26 mouse cellular contexts compared by ENCODE assay signal in the genomic region with DNA sequence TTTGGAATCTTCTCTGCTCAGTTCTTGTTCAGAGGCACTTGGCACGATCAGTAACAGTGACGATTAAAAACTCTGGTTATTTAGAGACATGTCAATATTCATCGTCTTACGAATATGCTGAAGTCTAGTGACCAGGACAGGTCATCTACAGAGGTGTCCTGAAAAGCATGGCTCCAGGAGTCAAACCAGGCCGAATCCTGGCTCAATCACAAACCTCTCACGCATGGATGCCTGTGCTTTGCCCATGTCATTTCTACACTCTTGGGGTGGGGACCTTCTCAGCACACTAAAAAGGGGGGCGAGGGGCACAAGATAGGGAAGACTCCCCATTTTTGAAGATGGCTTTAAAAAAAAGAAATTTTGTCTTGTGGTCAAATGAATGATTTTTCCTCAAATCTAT.
A peak's percentile ranks its signal among the peaks of the same experiment; 100 is the strongest.
DNase-seq lines count a peak whose midpoint lies in the region; ATAC-seq and TF ChIP-seq lines count a peak whose summit lies in the region.
"Had no signal": no experiment of that assay in that cellular context is flagged by ENCODE, and none has a peak within 500 bp of the region (broad histone marks: within the 10 kb centered on the region; RNA-seq: fewer than 3 reads in every experiment).

No protein-coding gene starts in this region.

- no peaks in the 10 kb centered on the region for H3K9me3 ChIP-seq in hindbrain, embryonic 13.5 days
- H3K9me3 ChIP-seq in hindbrain, postnatal 0 days (ENCODE audit: low read length): no peaks in the 10 kb centered on the region
- no peaks in the 10 kb centered on the region for H3K9me3 ChIP-seq in embryonic facial prominence, embryonic 13.5 days
- H3K9me3 ChIP-seq: G1E; midbrain, embryonic 10.5 days; neural tube, embryonic 12.5 days had no signal

- intact Hi-C loops in gastrocnemius, adult 2 months (cut with DNase I): loop anchor here (2.0 to 5.0 kb wide), 2 partner anchors 43 to 119 kb away; no protein-coding TSS in a partner anchor

- DNase-seq in gastrocnemius, adult 2 months: no peak
- DNase-seq in gastrocnemius, adult 8-10 months (ENCODE audit: low spot score in 2 of 2): no peak
- DNase-seq in hindbrain, postnatal 0 days (ENCODE audit: low spot score): no peak
- DNase-seq: adrenal gland, postnatal 36 days; B cell, adult 2 months; cerebellum, adult 9-11 months; heart, postnatal 36 days; kidney, postnatal 25 days; layer of hippocampus, postnatal 36 days; retina, postnatal 1 day; right cerebral cortex, postnatal 25 days; spleen, adult 18-20 months; thymus, postnatal 25 days had no signal

- H3K36me3 ChIP-seq in hindbrain, embryonic 13.5 days: no peaks in the 10 kb centered on the region
- no peaks in the 10 kb centered on the region for H3K36me3 ChIP-seq in hindbrain, postnatal 0 days (ENCODE audit: insufficient read depth, low read length)
- no peaks in the 10 kb centered on the region for H3K36me3 ChIP-seq in embryonic facial prominence, embryonic 13.5 days
- H3K36me3 ChIP-seq: G1E; midbrain, embryonic 10.5 days; neural tube, embryonic 12.5 days had no signal

- H3K4me2 ChIP-seq in hindbrain, embryonic 13.5 days: no peak overlapping the region
- no peak overlapping the region for H3K4me2 ChIP-seq in hindbrain, postnatal 0 days (ENCODE audit: low read depth, low read length)
- no peak overlapping the region for H3K4me2 ChIP-seq in embryonic facial prominence, embryonic 13.5 days
- H3K4me2 ChIP-seq: neural tube, embryonic 12.5 days had no signal

- no peak overlapping the region for H3K9ac ChIP-seq in hindbrain, embryonic 13.5 days
- H3K9ac ChIP-seq in hindbrain, postnatal 0 days (replicated peaks; ENCODE audit: low read length): no peak overlapping the region
- H3K9ac ChIP-seq in embryonic facial prominence, embryonic 13.5 days: no peak overlapping the region
- H3K9ac ChIP-seq: neural tube, embryonic 12.5 days had no signal

- WGBS in hindbrain, embryonic 13.5 days: 90% methylated on average over 7 of the region's 7 CpGs
- WGBS in hindbrain, postnatal 0 days: 84% methylated on average over 7 of the region's 7 CpGs
- WGBS in embryonic facial prominence, embryonic 13.5 days: 89% methylated on average over 7 of the region's 7 CpGs

- peaks cover 30% of the 10 kb centered on the region for H3K4me1 ChIP-seq in hindbrain, embryonic 13.5 days (replicated peaks)
- peaks cover 13% of the 10 kb centered on the region for H3K4me1 ChIP-seq in hindbrain, postnatal 0 days (ENCODE audit: insufficient read depth, low read length)
- peaks cover 53% of the 10 kb centered on the region for H3K4me1 ChIP-seq in embryonic facial prominence, embryonic 13.5 days
- peaks cover 18% of the 10 kb centered on the region for H3K4me1 ChIP-seq in embryonic fibroblast, embryonic 13.5 days (ENCODE audit: control insufficient read depth, insufficient read depth, low read length)
- H3K4me1 ChIP-seq: midbrain, embryonic 10.5 days; neural tube, embryonic 12.5 days had no signal

- no peak for ATAC-seq in hindbrain, embryonic 13.5 days (ENCODE audit: low FRiP score)
- no peak for ATAC-seq in hindbrain, postnatal 0 days
- no peak for ATAC-seq in embryonic facial prominence, embryonic 13.5 days (ENCODE audit: insufficient number of reproducible peaks, insufficient read depth, low FRiP score, low TSS enrichment, low read depth)
- no peak for ATAC-seq in megakaryocyte, adult 5-6 weeks (ENCODE audit: poor library complexity, severe bottlenecking)
- ATAC-seq: intestine, postnatal 0 days; lung, postnatal 0 days; Patski had no signal

- H3K27me3 ChIP-seq in hindbrain, embryonic 13.5 days: no peaks in the 10 kb centered on the region
- no peaks in the 10 kb centered on the region for H3K27me3 ChIP-seq in hindbrain, postnatal 0 days (ENCODE audit: insufficient read depth, low read length)
- no peaks in the 10 kb centered on the region for H3K27me3 ChIP-seq in embryonic facial prominence, embryonic 13.5 days
- H3K27me3 ChIP-seq: CH12.LX; neural tube, embryonic 12.5 days; Patski had no signal

- H3K27ac ChIP-seq in gastrocnemius, adult 2 months: peak overlapping the region; percentile 32
- H3K27ac ChIP-seq in hindbrain, embryonic 13.5 days: peak overlapping the region; percentile 44; the same call in 1 of the 2 replicates
- no peak overlapping the region for H3K27ac ChIP-seq in hindbrain, postnatal 0 days
- H3K27ac ChIP-seq in embryonic facial prominence, embryonic 13.5 days: peak overlapping the region; percentile 39; the same call in 1 of the 2 replicates
- peak overlapping the region; percentile 25 for H3K27ac ChIP-seq in embryonic fibroblast, embryonic 13.5 days (ENCODE audit: insufficient read depth, low read length)
- H3K27ac ChIP-seq: layer of hippocampus, adult 2 months; macrophage; midbrain, embryonic 10.5 days; neural tube, embryonic 12.5 days had no signal

- no peak for TF ChIP-seq POLR2A in embryonic fibroblast, embryonic 13.5 days (IDR thresholded peaks at IDR 0.05; ENCODE audit: low read depth, low read length)

- TF ChIP-seq CTCF in gastrocnemius, adult 2 months (IDR thresholded peaks at IDR 0.05): no peak
- TF ChIP-seq CTCF in hindbrain, postnatal 0 days (IDR thresholded peaks at IDR 0.05; ENCODE audit: low read depth): no peak
- TF ChIP-seq CTCF in embryonic fibroblast, embryonic 13.5 days (IDR thresholded peaks at IDR 0.05; ENCODE audit: borderline replicate concordance, insufficient read depth, low read length): no peak

- H3K4me3 ChIP-seq in gastrocnemius, adult 2 months: no peak overlapping the region
- H3K4me3 ChIP-seq in hindbrain, embryonic 13.5 days: no peak overlapping the region
- H3K4me3 ChIP-seq in hindbrain, postnatal 0 days (ENCODE audit: low read length): no peak overlapping the region
- H3K4me3 ChIP-seq in embryonic facial prominence, embryonic 13.5 days: no peak overlapping the region
- no peak overlapping the region for H3K4me3 ChIP-seq in embryonic fibroblast, embryonic 13.5 days (ENCODE audit: insufficient read depth, low read length)
- H3K4me3 ChIP-seq: layer of hippocampus, adult 2 months; midbrain, embryonic 10.5 days; neural tube, embryonic 12.5 days had no signal
